Mouse (Mus musculus) mesoderm, embryonic 11.5 days (tissue): Measurements from ENCODE around the gene Icosl.
A peak's percentile ranks its signal among the peaks of the same experiment; 100 is the strongest.
"Not testable (repeated sequence)": the region's sequence is repeated elsewhere in the genome, so short reads cannot be mapped to it uniquely, and the experiment has no call there.

ENCODE experiments used
- DNase-seq: peaks from one replicate; pipeline ENCODE4 v3.0.0-alpha.2; 2012; ENCODE audit warnings: low read depth, low spot score

The Icosl gene

GRCm38 (mm10) chr10:78074977-78075376 lies 5.9 kb downstream of the Icosl start:
- no peak for DNase-seq

DNA sequence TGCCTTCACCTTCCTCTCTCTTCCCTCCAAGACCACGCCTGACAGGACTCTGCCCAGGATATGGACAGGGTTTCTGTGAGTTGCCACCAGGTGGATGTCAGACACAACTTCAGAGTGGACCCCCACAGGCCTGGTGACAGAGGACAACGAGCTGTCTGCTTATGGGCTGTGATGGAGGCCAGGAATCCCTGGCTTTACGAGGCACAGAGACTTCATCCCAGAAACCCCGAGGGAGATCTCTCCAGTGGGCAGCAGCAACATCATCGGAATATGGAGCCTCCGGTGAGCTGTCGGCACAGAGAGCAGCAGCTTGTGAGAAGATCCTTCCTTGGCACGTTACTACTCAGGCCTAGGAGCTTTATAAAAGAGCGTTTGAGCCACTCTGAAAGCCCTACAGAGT lies 8.8 kb downstream of the Icosl start:
- DNase-seq = no peak

- DNase-seq = no peak
Measured at GRCm38 (mm10) chr10:78078276-78078675, 9.2 kb downstream of the Icosl start.

- no peak for DNase-seq
Measured at GRCm38 (mm10) chr10:78079955-78080591, 11.0 kb downstream of the Icosl start.

DNA sequence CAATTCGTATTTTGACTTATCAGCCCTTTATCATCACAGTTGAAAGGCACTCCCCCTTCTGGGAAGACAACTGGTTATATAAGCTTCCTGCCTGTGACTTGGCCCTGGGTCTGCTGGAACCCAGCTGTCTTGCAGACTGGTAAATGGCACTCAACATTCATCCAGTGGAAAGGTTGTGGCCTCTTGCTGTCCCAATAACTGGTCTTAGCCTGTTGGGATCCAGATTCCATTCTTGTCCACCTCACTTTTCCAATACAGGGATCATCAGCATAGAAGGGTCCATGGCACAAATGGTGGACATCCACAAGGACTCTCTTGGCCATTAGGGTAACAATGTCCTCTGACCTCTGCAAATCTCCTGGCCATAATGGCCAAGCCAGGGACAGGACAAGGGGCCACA lies 15.0 kb downstream of the Icosl start:
- DNase-seq = no peak

GRCm38 (mm10) chr10:78085711-78086110 lies 16.6 kb downstream of the Icosl start:
- no peak for DNase-seq

DNA sequence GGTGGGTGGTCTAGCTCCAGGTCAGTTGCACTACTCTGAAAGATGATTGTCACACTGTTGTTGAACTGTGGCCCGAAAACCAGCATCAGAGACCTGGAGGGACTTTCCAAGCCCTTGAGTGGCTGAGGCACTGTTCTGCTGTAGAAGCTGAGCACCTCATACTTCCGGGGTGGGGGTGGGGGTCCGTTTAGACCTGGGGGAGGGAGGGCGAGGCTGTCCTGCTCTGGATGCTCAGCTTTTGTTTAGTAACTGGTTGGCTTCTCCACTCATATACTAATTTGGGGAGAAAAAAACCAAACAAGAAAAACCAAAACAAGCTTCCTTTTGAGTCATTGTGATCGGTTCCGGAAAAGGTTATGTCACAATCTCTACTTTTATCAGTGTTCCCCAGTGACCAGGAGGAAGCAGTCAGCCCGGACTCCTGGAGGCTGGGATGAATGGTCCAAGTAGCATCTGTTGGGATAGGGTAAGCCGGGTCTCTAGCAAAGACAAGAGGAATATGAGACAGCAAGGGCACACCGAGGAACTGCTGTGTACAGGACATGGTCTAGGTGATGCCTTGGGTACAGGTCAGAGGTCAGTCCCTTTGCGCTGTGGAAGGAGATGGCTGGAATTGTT lies 17.5 kb downstream of the Icosl start:
- no peak for DNase-seq

GRCm38 (mm10) chr10:78087101-78087511 lies 18.0 kb downstream of the Icosl start:
- no peak for DNase-seq

GRCm38 (mm10) chr10:78090246-78090645 lies 21.1 kb downstream of the Icosl start:
- no peak for DNase-seq

GRCm38 (mm10) chr10:78090706-78091491 lies 21.8 kb downstream of the Icosl start:
- no peak for DNase-seq

GRCm38 (mm10) chr10:78091865-78092724 lies 23.0 kb downstream of the Icosl start:
- DNase-seq = no peak

- DNase-seq = no peak
Measured at GRCm38 (mm10) chr10:78092725-78093029, 23.6 kb downstream of the Icosl start.

- no peak for DNase-seq
Measured at GRCm38 (mm10) chr10:78095221-78095620, 26.1 kb downstream of the Icosl start.

GRCm38 (mm10) chr10:78095954-78096931 lies 27.1 kb downstream of the Icosl start:
- no peak for DNase-seq

DNA sequence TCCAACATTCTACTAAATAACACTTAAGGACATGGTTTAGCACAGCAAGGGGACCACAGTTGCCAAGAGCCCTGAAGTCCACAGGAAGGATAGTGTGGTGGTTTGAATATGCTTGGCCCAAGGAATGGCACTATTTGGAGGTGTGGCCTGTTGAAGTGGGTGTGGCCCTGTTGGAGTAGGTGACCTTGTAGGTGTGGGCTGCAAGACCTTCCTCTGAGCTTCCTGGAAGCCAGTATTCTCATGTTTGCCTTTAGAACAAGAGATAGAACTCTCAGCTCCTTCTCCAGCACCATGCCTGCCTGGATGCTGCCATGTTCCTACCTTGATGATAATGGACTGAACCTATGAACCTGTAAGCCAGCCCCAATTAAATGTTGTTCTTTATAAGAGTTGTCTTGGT lies 30.8 kb downstream of the Icosl start:
- not testable (repeated sequence) for DNase-seq

- peak; percentile 47 for DNase-seq
Measured at GRCm38 (mm10) chr10:78100989-78101780, 32.1 kb downstream of the Icosl start.

DNA sequence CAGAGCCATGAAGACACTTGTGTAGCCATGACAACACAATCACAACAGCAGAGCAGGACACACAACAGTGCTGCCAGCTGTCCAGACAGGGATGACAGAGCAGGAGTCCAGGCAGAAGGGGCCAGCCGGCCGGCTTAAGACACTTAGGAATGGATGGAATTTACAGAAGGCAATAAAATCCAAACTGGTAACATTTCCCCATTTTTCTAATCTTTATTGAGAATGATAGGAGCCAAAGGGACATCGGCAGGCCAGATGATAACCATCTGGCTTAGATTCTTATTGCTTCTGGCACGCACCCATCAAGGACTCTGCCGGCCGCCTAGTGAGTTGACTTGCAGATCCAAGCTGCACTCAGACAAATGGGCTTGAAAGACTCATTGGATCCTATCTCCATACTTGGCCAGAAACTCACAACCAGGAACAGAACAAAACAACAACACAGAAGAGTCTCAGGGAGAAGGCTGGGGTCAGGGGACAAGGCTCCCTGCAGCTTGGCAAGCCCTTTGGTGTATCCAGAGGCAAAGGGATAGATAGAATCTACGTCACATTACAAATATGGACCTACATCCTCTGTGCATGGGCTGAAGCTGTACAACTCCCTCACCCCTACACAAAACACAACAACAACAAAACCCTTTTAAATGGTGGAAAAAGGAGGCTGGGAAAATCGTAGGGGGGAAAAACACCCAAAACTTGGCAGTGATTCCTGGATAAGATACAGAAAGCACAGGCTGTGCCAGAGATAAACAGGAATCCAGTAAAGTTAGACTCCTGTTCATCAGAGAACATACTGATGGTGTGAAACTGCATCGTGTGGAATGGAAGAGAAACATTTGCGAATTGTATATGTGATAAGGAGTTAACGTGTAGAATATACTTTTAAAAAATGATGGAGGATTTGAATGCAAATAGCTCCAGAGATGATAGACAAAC lies 35.7 kb downstream of the Icosl start:
- no peak for DNase-seq

GRCm38 (mm10) chr10:78105548-78105947 lies 36.4 kb downstream of the Icosl start:
- DNase-seq = no peak
